Mouse (Mus musculus) embryo, embryonic 10 days (tissue): ENCODE measurements around the gene Plin3.

Experiments
- DNase-seq: peaks from one replicate; pipeline ENCODE4 v3.0.0-alpha.2; 2015; ENCODE audit warnings: low spot score

Gene Plin3

GRCm38 (mm10) chr17:56241541-56242401 lies 50.9 kb downstream of the Plin3 start:
- DNase-seq = peak; percentile 94

- peak; percentile 95 for DNase-seq
Measured at GRCm38 (mm10) chr17:56233818-56234469, 58.7 kb downstream of the Plin3 start.

GRCm38 (mm10) chr17:56233389-56233788 lies 59.3 kb downstream of the Plin3 start:
- DNase-seq = no peak

GRCm38 (mm10) chr17:56229943-56230342 lies 62.7 kb downstream of the Plin3 start:
- DNase-seq = no peak
